Mouse (Mus musculus) E14TG2a.4 (cell line): ENCODE measurements around the gene Rapgef4.

Experiments used
- CTCF ChIP-seq: conservative IDR thresholded peaks from 2 replicates; pipeline ENCODE4 v1.5.1; 2014; ENCODE audit warnings: low read length
- NANOG ChIP-seq: IDR thresholded peaks from 2 replicates; pipeline ENCODE4 v1.6.1; 2014; ENCODE audit warnings: borderline replicate concordance, low read length, mixed read lengths
- POU5F1 ChIP-seq: IDR thresholded peaks from 2 replicates; pipeline ENCODE4 v1.6.1; 2014; ENCODE audit warnings: low read length, borderline replicate concordance

GRCm38 (mm10) chr2:72114148-72114559 is 133.1 kb downstream of the Rapgef4 start:
- TF ChIP-seq CTCF (no peak), POU5F1 (no peak), NANOG (no peak)
